Mouse (Mus musculus) thymus, postnatal 10 days (tissue): Measurements from ENCODE around the gene Olfr1046.
"Not testable (repeated sequence)": the region's sequence is repeated elsewhere in the genome, so short reads cannot be mapped to it uniquely, and the experiment has no call there.

Experiments
- DNase-seq, 2 experiments: peaks; one replicate each; pipeline ENCODE4 v3.0.0; 2021; ENCODE audit warnings: low spot score in 2 of 2

Olfr1046 gene

GRCm38 (mm10) chr2:86219214-86219613 is at the start of gene Olfr1046:
Olfr1046 (minus strand) TSS chr2:86219314.
- no peak for DNase-seq

- not testable (repeated sequence) for DNase-seq
Measured at GRCm38 (mm10) chr2:86258228-86258627, 39.1 kb upstream of the Olfr1046 start, which contains the start of gene Olfr1049. Olfr1049 (minus strand) TSS chr2:86258328.

- DNase-seq, result no peak
Measured at GRCm38 (mm10) chr2:86240189-86240588, 21.1 kb upstream of the Olfr1046 start, which contains the start of gene Olfr1048. Olfr1048 (minus strand) TSS chr2:86240289.

- no peak for DNase-seq
Measured at GRCm38 (mm10) chr2:86231301-86231700, 12.2 kb upstream of the Olfr1046 start, which contains the start of gene Olfr1047. Olfr1047 (minus strand) TSS chr2:86231401.

- no peak for DNase-seq
Measured at GRCm38 (mm10) chr2:86202909-86203308, 16.2 kb downstream of the Olfr1046 start, which contains the start of gene Olfr1045. Olfr1045 (minus strand) TSS chr2:86203009.

- no peak for DNase-seq
Measured at GRCm38 (mm10) chr2:86195863-86196262, 23.3 kb downstream of the Olfr1046 start.

- DNase-seq, result no peak
Measured at GRCm38 (mm10) chr2:86185583-86185982, 33.5 kb downstream of the Olfr1046 start, which contains the start of gene Olfr52. Olfr52 (minus strand) TSS chr2:86185683.

GRCm38 (mm10) chr2:86179950-86180349 is 39.2 kb downstream of the Olfr1046 start:
- DNase-seq, result no peak

- DNase-seq, result no peak
Measured at GRCm38 (mm10) chr2:86177720-86178119, 41.4 kb downstream of the Olfr1046 start, which contains the start of gene Olfr1044. Olfr1044 (minus strand) TSS chr2:86177820.

- DNase-seq, result not testable (repeated sequence)
Measured at GRCm38 (mm10) chr2:86175422-86175821, 43.7 kb downstream of the Olfr1046 start.

GRCm38 (mm10) chr2:86167422-86167821 is 51.7 kb downstream of the Olfr1046 start, which contains the start of gene Olfr1043:
Olfr1043 (minus strand) TSS chr2:86167522.
- DNase-seq, result no peak
